Mouse (Mus musculus): Measurements from ENCODE around the gene Cers4.

DNA sequence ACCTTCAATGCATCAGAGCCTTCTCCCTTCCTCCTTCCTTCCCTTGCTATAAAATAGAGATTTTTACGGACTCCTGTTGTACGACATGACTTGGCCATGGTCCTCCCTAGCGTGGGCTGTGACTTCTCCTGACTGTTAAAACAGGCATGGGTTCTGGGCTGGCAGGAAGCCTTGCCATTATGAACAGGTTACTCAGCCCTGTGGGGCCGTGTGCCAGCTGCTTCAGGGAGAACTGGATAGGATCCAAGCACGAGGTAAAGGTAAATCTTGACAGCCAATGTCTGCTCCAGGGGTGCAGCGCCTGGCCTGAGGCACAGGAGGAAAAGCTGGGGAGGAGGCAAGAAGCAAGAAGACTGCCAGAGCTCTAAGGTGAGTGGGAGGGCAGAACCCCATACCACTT, 9.5 kb upstream of the Cers4 start:
- TF ChIP-seq POLR2A (IDR thresholded peaks at IDR 0.05; ENCODE audit: control insufficient read depth, low read depth, low read length), result no peak
- TF ChIP-seq CTCF (IDR thresholded peaks at IDR 0.05; ENCODE audit: control insufficient read depth, insufficient read depth, insufficient replicate concordance, low read depth, low read length), result no peak
